In the genomic region with DNA sequence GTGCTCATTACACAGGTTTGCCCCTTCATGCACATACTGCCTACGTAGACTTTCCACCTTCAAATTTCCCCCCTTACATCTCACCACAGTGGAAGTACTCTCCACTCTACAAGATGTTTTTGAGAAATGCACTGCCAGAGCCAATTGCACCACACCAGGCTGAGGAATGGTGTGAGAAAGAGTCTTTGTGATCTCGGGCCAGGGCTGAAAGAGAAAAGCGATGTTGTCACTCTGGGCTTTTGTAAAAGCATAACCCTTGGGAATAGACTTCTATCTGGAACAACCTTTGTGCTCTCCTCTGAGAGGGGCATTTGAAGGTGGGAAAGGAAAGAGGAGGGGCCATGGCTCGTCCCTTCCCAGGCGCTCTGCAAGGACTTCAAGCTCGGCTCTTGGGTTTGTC, we compare ENCODE assay signal across 20 mouse cellular contexts.
A peak's percentile ranks its signal among the peaks of the same experiment; 100 is the strongest.
DNase-seq lines count a peak whose midpoint lies in the region; ATAC-seq and TF ChIP-seq lines count a peak whose summit lies in the region.
"Had no signal": no experiment of that assay in that cellular context is flagged by ENCODE, and none has a peak within 500 bp of the region (broad histone marks: within the 10 kb centered on the region; RNA-seq: fewer than 3 reads in every experiment).

No protein-coding gene starts in this region.

- H3K36me3 ChIP-seq in lung, embryonic 15.5 days = no peaks in the 10 kb centered on the region
- H3K36me3 ChIP-seq: embryonic facial prominence, embryonic 12.5 days; forebrain, embryonic 12.5 days; heart, embryonic 12.5 days; hindbrain, embryonic 12.5 days had no signal

- no peak for TF ChIP-seq CTCF in lung, adult 2 months (IDR thresholded peaks at IDR 0.05; ENCODE audit: insufficient read depth, low read length)

- DNase-seq in gastrocnemius, postnatal 25 days = peak; percentile 12
- DNase-seq in gastrocnemius, postnatal 10 days = no peak
- DNase-seq in lung, adult 2 months = no peak
- DNase-seq in lung, postnatal 14 days = peak; percentile 12
- no peak for DNase-seq in layer of hippocampus, adult 9-11 months
- DNase-seq: adrenal gland, adult 2 months; cerebellum, adult 11 months; cerebellum, adult 8-10 months; cerebellum, postnatal 25 days; forebrain, postnatal 0 days; heart, postnatal 36 days had no signal

- H3K27me3 ChIP-seq in lung, embryonic 15.5 days = no peaks in the 10 kb centered on the region
- H3K27me3 ChIP-seq: embryonic facial prominence, embryonic 12.5 days; heart, embryonic 12.5 days; hindbrain, embryonic 12.5 days had no signal

- TF ChIP-seq POLR2A in lung, adult 2 months (IDR thresholded peaks at IDR 0.05; ENCODE audit: borderline replicate concordance, extremely low read depth, low read depth, low read length) = no peak

- no peak overlapping the region for H3K4me3 ChIP-seq in lung, embryonic 15.5 days
- no peak overlapping the region for H3K4me3 ChIP-seq in lung, adult 2 months (replicated peaks; ENCODE audit: extremely low read depth, low read depth, low read length)
- H3K4me3 ChIP-seq: embryonic facial prominence, embryonic 12.5 days; forebrain, embryonic 12.5 days; heart, embryonic 12.5 days; hindbrain, embryonic 12.5 days had no signal

- no peak overlapping the region for H3K4me2 ChIP-seq in lung, embryonic 15.5 days
- H3K4me2 ChIP-seq: embryonic facial prominence, embryonic 12.5 days; forebrain, embryonic 12.5 days; heart, embryonic 12.5 days; hindbrain, embryonic 12.5 days had no signal

- no peaks in the 10 kb centered on the region for H3K9me3 ChIP-seq in lung, embryonic 15.5 days
- H3K9me3 ChIP-seq: embryonic facial prominence, embryonic 12.5 days; forebrain, embryonic 12.5 days; heart, embryonic 12.5 days; hindbrain, embryonic 12.5 days had no signal

- 0 out of 2 replicates have a peak, but pooled peaks have one; percentile 27 for ATAC-seq in lung, embryonic 15.5 days (ENCODE audit: borderline replicate concordance, extremely low read depth, low FRiP score, low TSS enrichment)
- ATAC-seq in granulocyte monocyte progenitor cell, adult 5-6 weeks (replicated peaks; ENCODE audit: poor library complexity, severe bottlenecking) = no peak
- ATAC-seq: forebrain, postnatal 0 days; hindbrain, embryonic 16.5 days; inflammation-experienced regulatory T-cells, adult 6 months; intestine, postnatal 0 days had no signal

- WGBS in lung, embryonic 15.5 days = 59% methylated on average over 6 of the region's 6 CpGs
- WGBS in lung, adult 2 months = 59% methylated on average over 6 of the region's 6 CpGs

- H3K4me1 ChIP-seq in lung, embryonic 15.5 days = no peaks in the 10 kb centered on the region
- H3K4me1 ChIP-seq in lung, adult 2 months (ENCODE audit: control insufficient read depth, insufficient read depth, low read length) = no peaks in the 10 kb centered on the region
- H3K4me1 ChIP-seq: embryonic facial prominence, embryonic 12.5 days; forebrain, embryonic 12.5 days; heart, embryonic 12.5 days; hindbrain, embryonic 12.5 days had no signal

- no peak overlapping the region for H3K27ac ChIP-seq in lung, embryonic 15.5 days
- H3K27ac ChIP-seq: embryonic facial prominence, embryonic 12.5 days; forebrain, embryonic 12.5 days; hindbrain, embryonic 12.5 days had no signal

- no peak overlapping the region for H3K9ac ChIP-seq in lung, embryonic 15.5 days
- H3K9ac ChIP-seq: embryonic facial prominence, embryonic 12.5 days; forebrain, embryonic 12.5 days; forebrain, postnatal 0 days; heart, embryonic 12.5 days; hindbrain, embryonic 12.5 days had no signal

Comparison
In these comparisons a context has a peak if more than half of its experiments do, and no peak if none do; other contexts are left out.
1. DNase-seq: peak in gastrocnemius, postnatal 25 days (single experiment) and lung, postnatal 14 days (single experiment); none in gastrocnemius, postnatal 10 days (single experiment), lung, adult 2 months (single experiment) and layer of hippocampus, adult 9-11 months (single experiment).